Mouse (Mus musculus) fibroblast of lung, adult 2 months (primary cell): Measurements from ENCODE around the gene Pdcd7.

Experiments
- DNase-seq: peaks from one replicate; pipeline ENCODE4 v3.0.0-alpha.2; 2011; ENCODE audit warnings: low read depth

Pdcd7 gene

DNA sequence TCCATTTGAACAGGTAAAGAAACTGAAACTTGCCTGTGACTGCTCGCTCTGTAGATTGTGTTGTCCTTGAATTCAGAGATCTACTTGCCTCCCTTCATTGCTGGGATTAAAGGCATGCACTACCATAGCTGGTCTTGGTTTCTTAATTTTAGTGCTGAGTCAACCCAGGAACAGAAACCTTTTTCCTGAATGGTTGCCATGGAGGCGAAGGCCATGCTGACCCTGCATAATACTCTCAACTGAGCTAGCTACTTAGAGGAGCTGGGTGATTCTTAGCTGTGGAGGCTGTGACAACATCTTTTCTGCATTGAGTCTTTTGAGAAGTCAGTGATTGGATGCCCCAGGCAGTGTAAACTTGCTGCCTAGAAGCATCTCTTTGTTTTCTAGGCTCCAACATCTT, 11.1 kb downstream of the Pdcd7 start:
- no peak for DNase-seq

DNA sequence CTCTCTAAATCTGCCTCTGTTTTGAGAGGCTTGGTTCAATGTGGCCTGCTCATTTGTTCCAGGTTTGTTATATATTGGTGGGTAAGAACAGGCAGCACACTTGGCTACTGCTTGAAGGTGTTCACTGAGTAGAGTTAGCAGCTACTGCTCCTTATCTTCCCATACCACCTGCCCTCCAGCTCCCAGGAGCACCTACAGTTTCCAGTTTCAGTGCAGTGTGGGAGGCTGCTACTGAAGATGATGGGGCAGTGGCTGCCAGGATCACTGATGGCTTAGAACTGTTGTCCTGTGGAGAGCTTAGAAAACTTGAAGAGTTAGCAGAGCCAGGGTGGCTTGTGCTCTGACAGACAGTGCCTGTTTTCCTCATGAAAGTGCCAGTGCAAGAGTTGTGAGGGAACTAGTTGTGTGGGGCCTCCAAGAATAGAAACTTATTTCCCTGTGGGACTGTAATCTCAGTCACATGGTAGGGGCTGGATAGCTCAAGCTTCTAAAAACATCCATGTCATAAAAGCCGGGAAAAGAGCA, 13.1 kb downstream of the Pdcd7 start:
- no peak for DNase-seq

- DNase-seq: no peak
Observed at GRCm38 (mm10) chr9:65360641-65361448, 14.9 kb downstream of the Pdcd7 start, which contains the start of gene Ubap1l. Ubap1l (plus strand) TSS chr9:65361041.

DNA sequence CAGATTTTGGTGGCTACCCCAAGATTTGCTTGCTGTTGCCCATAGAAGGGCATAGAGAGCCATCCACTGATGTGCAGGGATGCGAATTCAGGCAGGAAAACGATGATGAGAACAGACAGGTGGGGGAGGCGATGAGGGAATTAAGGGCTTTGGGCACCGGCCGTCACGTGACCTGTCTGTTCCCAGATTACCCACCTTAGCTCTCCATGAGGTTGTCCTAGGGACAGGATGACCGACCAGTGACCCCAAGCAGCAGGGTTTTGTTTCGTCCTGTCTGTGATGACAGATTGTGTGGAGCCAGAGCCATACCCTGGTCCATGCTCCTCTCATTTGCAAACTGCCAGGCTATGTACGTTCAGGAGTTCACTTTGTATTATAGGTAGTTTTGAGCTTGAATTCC, 17.8 kb downstream of the Pdcd7 start:
- no peak for DNase-seq

GRCm38 (mm10) chr9:65365721-65366120, 19.8 kb downstream of the Pdcd7 start:
- no peak for DNase-seq

- no peak for DNase-seq
Observed at GRCm38 (mm10) chr9:65371756-65372155, 25.9 kb downstream of the Pdcd7 start.

DNA sequence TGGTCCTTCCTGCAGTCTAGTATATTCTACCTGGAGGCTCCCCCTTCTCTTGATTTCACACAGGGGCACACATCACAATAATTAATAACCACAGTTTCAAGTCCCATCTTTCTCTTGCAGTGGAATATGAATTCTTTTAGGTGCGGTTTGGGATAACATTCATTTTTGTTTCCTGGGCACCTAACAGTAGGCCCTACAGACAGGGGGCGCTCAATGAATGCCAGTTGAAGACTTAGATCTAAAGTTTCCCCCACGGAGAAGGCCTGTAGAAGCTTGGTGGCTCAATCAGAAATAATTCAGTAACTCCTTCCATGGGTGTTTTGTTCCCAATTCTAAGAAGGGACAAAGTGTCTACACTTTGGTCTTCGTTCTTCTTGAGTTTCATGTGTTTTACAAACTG, 26.5 kb downstream of the Pdcd7 start:
- DNase-seq: no peak

DNA sequence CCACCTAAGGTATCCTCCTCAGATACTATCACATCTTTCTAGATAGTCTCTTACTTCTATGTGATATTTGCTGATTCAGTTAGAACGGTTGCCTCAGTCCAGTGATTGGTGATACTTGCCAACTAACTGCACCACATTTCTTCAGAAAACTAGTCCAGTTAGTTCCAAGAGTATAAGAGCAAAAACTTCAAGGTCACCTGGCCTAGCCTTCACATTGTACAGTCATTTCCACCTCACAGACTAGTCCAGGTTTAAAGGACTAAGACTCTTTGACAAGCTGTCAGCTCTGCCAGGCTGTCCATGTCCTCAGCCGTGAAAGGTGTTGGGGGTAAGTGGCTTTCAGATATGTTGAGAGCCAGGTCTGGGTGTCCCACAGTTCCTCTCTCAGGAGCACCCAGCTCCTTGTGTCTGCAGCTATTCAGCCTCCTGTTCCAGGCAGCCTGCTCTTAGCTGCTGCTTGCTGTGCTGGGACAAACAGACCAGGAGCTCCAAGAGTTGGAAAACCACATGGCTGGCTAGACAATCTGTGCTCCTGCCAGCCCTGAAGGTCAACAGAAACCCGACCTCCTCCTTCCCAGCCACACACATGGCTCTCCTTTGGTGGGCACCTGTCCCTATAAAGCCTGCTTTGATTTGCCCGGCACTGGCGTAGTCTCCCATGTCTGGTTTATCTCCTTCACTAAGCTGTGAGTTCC, 28.7 kb downstream of the Pdcd7 start:
- DNase-seq: no peak

GRCm38 (mm10) chr9:65375163-65375934, 29.4 kb downstream of the Pdcd7 start:
- no peak for DNase-seq

- DNase-seq: no peak
Observed at GRCm38 (mm10) chr9:65381017-65381590, 35.2 kb downstream of the Pdcd7 start.

DNA sequence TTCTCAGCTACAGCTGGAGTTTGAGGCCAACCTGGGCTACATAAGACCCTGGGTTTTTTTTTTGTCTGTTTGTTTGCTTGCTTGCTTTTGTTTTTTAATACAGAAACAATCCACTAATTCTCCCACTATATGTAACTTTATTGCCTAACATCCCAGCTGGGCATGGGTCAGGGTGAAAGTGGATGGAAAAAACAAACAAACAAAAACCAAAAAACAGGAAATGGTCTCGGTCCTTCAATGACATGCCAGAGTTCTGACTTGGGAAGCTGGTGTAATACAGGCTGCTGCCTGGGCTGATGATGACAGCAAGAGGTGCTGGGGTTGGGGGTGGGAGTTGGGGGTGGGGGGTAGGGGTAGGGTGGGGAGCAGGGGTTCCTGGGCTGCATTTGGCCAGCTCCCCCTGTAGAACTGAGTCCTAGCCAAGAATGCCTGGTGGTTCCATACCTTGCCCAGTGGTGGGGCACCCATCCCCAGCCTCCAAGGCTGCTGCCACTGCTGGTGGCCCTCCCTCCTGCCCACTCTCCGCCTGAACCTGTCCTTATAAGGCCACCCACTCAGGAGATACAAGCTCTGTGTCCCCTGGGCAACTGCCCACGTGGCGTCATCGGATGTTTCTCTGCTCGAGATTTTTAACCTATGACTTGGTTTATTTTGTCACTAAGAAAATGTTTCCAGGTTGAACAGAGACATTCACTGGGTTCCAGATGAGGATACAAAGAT, 36.3 kb downstream of the Pdcd7 start:
- no peak for DNase-seq

- no peak for DNase-seq
Observed at GRCm38 (mm10) chr9:65382751-65383097, 36.8 kb downstream of the Pdcd7 start.

DNA sequence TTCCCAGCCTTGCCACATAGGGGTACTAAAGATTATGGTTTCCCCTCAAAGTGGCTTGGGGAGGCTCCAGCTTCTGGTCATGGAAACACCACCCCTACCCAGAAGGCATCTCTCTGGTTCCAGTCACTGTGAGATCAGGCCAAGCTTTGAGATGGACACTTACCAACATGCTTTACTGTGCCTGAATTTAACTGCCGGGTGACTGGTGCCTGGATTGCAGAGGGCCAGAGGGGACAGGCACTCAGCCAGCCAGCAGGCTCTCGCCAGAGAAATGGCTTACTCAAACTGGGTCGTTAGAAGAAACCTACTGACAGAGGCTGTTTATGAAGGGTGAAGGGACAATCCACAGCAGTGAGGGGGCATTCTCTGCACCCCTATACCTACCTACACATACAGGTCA, 38.4 kb downstream of the Pdcd7 start:
- DNase-seq: no peak

DNA sequence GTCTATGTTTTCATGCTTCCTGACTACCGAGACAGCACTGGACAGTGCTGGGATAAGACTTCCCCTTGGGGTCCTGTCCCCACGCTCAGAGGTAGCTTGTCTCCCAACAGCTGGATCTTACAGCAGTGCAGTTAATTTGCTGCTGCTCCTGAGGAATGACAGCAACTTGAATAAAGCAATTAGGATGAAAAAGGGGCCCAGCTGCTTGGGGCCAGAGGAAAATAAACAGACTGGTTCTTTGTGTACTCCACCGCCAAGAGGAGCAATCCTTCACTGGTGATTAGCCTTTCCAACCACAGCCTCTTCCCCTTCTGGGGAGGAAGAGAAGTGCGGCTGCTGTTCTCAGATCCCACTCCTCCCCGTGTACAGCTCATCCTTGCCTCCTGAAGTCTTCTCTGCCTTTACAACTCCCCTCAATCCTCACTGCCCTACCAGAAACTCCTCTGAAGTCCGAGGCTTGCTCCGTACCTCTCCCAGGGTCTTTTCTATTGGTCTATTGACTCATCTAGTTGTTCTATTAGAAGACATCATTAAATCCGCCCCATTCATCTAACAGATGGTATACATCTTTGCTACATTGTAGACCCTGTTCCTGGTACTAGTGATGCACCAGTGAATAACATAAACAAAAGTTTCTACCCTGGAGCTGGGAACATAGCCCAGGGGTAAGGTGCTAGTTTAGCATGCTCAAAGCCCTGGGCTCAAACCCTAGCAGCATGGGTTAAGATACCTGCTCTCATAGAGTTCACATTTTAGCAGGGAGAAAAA, 40.7 kb downstream of the Pdcd7 start:
- DNase-seq: no peak

DNA sequence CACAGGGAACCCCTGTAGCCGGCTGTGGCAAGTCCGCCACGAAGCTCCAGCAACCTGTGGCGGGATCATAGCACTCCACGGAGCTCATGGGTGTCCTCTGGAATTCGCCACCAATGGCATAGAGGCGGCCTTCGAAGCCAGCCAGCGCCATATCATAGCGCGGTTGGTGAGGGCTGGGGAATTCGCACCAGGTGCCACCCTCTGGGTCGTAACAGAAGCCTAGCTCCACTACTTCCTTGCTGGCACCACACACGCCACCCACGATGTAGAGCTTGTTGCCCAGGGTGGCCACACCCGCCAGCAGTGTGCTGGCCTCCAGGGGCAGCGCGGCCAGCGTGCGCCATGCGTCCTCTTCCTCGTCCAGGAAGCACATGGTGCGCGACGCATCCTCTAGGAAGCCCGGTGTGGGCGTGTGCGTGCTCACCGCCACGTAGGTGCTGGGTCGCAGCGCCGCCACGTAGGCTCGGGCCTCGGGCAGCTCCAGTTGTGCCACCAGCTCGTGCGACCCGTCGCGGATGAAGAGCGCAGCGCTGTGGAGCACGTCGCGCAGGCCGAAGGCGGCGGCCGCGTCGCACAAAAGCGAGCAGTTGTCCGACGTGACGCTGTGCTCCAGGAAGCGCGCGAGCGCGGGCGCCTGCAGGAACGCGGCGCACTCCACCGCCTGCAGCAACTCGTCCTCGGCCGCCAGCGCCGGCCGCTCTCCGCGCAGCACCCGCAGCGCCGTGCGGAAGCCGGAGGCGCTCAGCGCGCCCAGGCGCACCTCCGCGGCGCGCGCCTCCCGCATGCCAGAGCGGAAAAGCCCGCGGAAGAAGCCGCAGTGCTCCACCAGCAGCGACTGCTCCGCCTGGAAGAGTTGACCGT, 45.1 kb downstream of the Pdcd7 start:
- no peak for DNase-seq

DNA sequence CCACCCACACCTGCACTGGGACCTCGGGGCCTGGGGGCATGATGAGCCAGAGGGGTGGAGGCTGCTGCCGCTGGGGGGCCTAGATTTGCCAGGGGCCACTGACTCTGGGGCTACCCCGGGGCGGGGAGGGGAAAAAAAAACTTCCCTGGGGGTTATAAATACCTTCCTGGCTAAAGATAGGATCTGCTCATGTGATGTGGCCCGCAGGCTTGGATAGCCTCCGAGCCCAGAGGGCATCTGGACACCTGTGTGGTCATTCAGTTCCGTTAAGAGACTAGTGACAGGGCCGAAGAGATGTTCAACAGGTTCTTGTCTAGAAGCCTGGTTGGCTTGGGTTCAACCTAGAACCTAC, 45.7 kb downstream of the Pdcd7 start, which contains the start of gene Kbtbd13:
TSS of gene Kbtbd13 (minus strand) at position 40 of the 352 bp plus-strand sequence.
- DNase-seq: no peak

GRCm38 (mm10) chr9:65392638-65393364, 46.9 kb downstream of the Pdcd7 start:
- DNase-seq: no peak

GRCm38 (mm10) chr9:65393606-65394005, 47.7 kb downstream of the Pdcd7 start:
- no peak for DNase-seq

GRCm38 (mm10) chr9:65394360-65394759, 48.5 kb downstream of the Pdcd7 start:
- DNase-seq: no peak
